Mouse (Mus musculus) liver, adult 2 months (tissue): ENCODE data around the gene Sorcs3. TPM values are rescaled to one million over a fixed set of nuclear protein-coding genes. Genes with fewer than 3 reads are reported as not detected.

Experiments
- DNase-seq: peaks from one replicate; pipeline ENCODE4 v3.0.0-alpha.2; 2011; ENCODE audit warnings: low read depth, low spot score; ENCODE audit errors: extremely low read depth
- H3K27ac ChIP-seq: fragments of 200-500 bp; replicated peaks from 2 replicates; pipeline ENCODE4 v1.5.1; 2012; ENCODE audit warnings: low read depth, mild to moderate bottlenecking, control low read depth, inconsistent platforms, low read length; ENCODE audit not compliant: insufficient read depth
- H3K27me3 ChIP-seq: fragments of 200-500 bp; 2 replicates; pipeline ENCODE4 v1.6.1; 2012; ENCODE audit warnings: mild to moderate bottlenecking, moderate library complexity, low read length, inconsistent platforms; ENCODE audit not compliant: control insufficient read depth, insufficient read depth
- H3K36me3 ChIP-seq: fragments of 200-500 bp; 2 replicates; pipeline ENCODE4 v1.6.1; 2012; ENCODE audit warnings: low read length, inconsistent platforms; ENCODE audit not compliant: control insufficient read depth, insufficient read depth
- H3K4me1 ChIP-seq: fragments of 200-500 bp; 2 replicates; pipeline ENCODE4 v1.6.1; 2011; ENCODE audit warnings: low read length; ENCODE audit not compliant: control insufficient read depth, insufficient read depth
- H3K4me3 ChIP-seq: fragments of 200-500 bp; 2 replicates; pipeline ENCODE4 v1.5.1; 2011; ENCODE audit warnings: low read depth, mild to moderate bottlenecking, control low read depth, low read length, moderate library complexity; ENCODE audit not compliant: insufficient read depth
- H3K79me2 ChIP-seq: fragments of 200-500 bp; 2 replicates; pipeline ENCODE4 v1.6.1; 2012; ENCODE audit warnings: inconsistent platforms, mild to moderate bottlenecking, low read length, moderate library complexity; ENCODE audit not compliant: control insufficient read depth, insufficient read depth
- H3K9ac ChIP-seq: fragments of 200-500 bp; 2 replicates; pipeline ENCODE4 v1.6.1; 2012; ENCODE audit warnings: low read depth, mild to moderate bottlenecking, control low read depth, inconsistent platforms, low read length
- CTCF ChIP-seq: fragments of 200-500 bp; IDR thresholded peaks from 2 replicates; pipeline ENCODE4 v1.5.1; 2011; ENCODE audit warnings: low read depth, low read length, control low read depth
- POLR2A ChIP-seq: fragments of 200-500 bp; IDR thresholded peaks from 2 replicates; pipeline ENCODE4 v1.6.1; 2011; ENCODE audit warnings: low read length, control low read depth; ENCODE audit not compliant: insufficient read depth; ENCODE audit errors: extremely low read depth
- WGBS: fragments of 180-500 bp; shearing (Covaris S2); methylation state at CpG from one replicate; pipeline ENCODE4 v1.1.7; 2018; 5-methylcytosine and 5-hydroxymethylcytosine counted together
- polyA plus RNA-seq: library from polyadenylated mRNA; depleted of rRNA; stranded (reverse); fragments of >200 nt; gene quantifications from 2 replicates; pipeline ENCODE4 v1.2.3, GENCODE M21; 2012
- total RNA-seq: library from RNA; depleted of rRNA; stranded (reverse); fragments of >200 nt; gene quantifications from 2 replicates; pipeline ENCODE4 v1.2.3, GENCODE M21; 2014

The Sorcs3 gene
- total and polyA plus RNA-seq, 2 experiments = 0.04 to 0.09 TPM

- 86% methylated on average over 6 of the region's 6 CpGs for WGBS
- TF ChIP-seq POLR2A = no peak
- TF ChIP-seq CTCF = no peak
- no peaks in the 10 kb centered on the region for H3K27me3 ChIP-seq
- DNase-seq = no peak
- H3K4me3 ChIP-seq = no peak overlapping the region
- H3K4me1 ChIP-seq = no peaks in the 10 kb centered on the region
- H3K27ac ChIP-seq = no peak overlapping the region
- no peaks in the 10 kb centered on the region for H3K79me2 ChIP-seq
- H3K36me3 ChIP-seq = no peaks in the 10 kb centered on the region
- no peak overlapping the region for H3K9ac ChIP-seq
Measured at GRCm38 (mm10) chr19:48310338-48310710, 104.5 kb downstream of the Sorcs3 start.

GRCm38 (mm10) chr19:48313776-48314175 is 108.0 kb downstream of the Sorcs3 start:
- no peak overlapping the region for H3K27ac ChIP-seq
- H3K27me3 ChIP-seq = no peaks in the 10 kb centered on the region
- no peaks in the 10 kb centered on the region for H3K79me2 ChIP-seq
- H3K4me3 ChIP-seq = no peak overlapping the region
- no peak overlapping the region for H3K9ac ChIP-seq
- no peaks in the 10 kb centered on the region for H3K36me3 ChIP-seq
- no peak for DNase-seq
- TF ChIP-seq CTCF (no peak), POLR2A (no peak)
- H3K4me1 ChIP-seq = no peaks in the 10 kb centered on the region
- 86% methylated on average over 9 of the region's 9 CpGs for WGBS

- Histone ChIP-seq H3K4me3 (no peak overlapping the region), H3K79me2 (no peaks in the 10 kb centered on the region), H3K9ac (no peak overlapping the region), H3K27me3 (no peaks in the 10 kb centered on the region), H3K36me3 (no peaks in the 10 kb centered on the region), H3K27ac (no peak overlapping the region), H3K4me1 (no peaks in the 10 kb centered on the region)
- DNase-seq = no peak
- TF ChIP-seq CTCF = no peak
- no peak for TF ChIP-seq POLR2A
- WGBS = 74% methylated on average over 6 of the region's 6 CpGs
Measured at GRCm38 (mm10) chr19:48327115-48327514, 121.3 kb downstream of the Sorcs3 start.

- H3K9ac ChIP-seq = no peak overlapping the region
- H3K27ac ChIP-seq = no peak overlapping the region
- H3K4me1 ChIP-seq = no peaks in the 10 kb centered on the region
- no peak overlapping the region for H3K4me3 ChIP-seq
- no peaks in the 10 kb centered on the region for H3K27me3 ChIP-seq
- WGBS = 77% methylated on average over 8 of the region's 8 CpGs
- DNase-seq = no peak
- H3K36me3 ChIP-seq = no peaks in the 10 kb centered on the region
- no peaks in the 10 kb centered on the region for H3K79me2 ChIP-seq
- TF ChIP-seq CTCF (no peak), POLR2A (no peak)
Measured at GRCm38 (mm10) chr19:48328171-48328570, 122.3 kb downstream of the Sorcs3 start.

DNA sequence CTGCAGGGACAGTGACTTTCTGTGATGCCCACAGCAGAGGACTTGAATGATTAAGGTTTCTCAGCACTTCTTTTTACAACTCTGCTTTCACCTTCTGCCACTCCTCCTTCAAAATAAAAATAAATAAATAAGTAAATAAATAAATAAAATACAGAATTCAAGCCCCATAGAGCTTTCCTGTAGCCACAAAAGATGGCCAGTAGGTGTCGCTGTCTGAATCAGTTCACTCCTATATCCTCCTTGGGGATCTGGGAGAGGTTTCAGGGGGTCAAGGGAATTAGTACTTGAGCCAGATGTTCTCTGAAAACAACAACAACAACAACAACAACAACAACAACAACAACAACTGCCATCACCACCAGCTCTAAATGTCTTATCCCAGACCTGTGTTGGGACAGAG is 125.8 kb downstream of the Sorcs3 start:
- H3K4me1 ChIP-seq = no peaks in the 10 kb centered on the region
- H3K9ac ChIP-seq = no peak overlapping the region
- H3K36me3 ChIP-seq = no peaks in the 10 kb centered on the region
- H3K27me3 ChIP-seq = no peaks in the 10 kb centered on the region
- TF ChIP-seq POLR2A (no peak), CTCF (no peak)
- 18% methylated on average over 1 of the region's 1 CpGs for WGBS
- H3K27ac ChIP-seq = no peak overlapping the region
- no peak overlapping the region for H3K4me3 ChIP-seq
- no peaks in the 10 kb centered on the region for H3K79me2 ChIP-seq
- DNase-seq = peak; percentile 12

- H3K27ac ChIP-seq = no peak overlapping the region
- no peaks in the 10 kb centered on the region for H3K4me1 ChIP-seq
- H3K4me3 ChIP-seq = no peak overlapping the region
- TF ChIP-seq POLR2A (no peak), CTCF (no peak)
- WGBS = 75% methylated on average over 2 of the region's 2 CpGs
- H3K27me3 ChIP-seq = no peaks in the 10 kb centered on the region
- DNase-seq = no peak
- H3K9ac ChIP-seq = no peak overlapping the region
- no peaks in the 10 kb centered on the region for H3K79me2 ChIP-seq
- H3K36me3 ChIP-seq = no peaks in the 10 kb centered on the region
Measured at GRCm38 (mm10) chr19:48333085-48333484, 127.3 kb downstream of the Sorcs3 start.
